Mouse (Mus musculus): ENCODE results near the gene Pdcd11.

Pdcd11 gene

GRCm38 (mm10) chr19:47090550-47091156 lies at the start of gene Pdcd11, which contains the start of gene Usmg5:
Gene Pdcd11 (plus strand): TSS chr19:47090768.
Gene Usmg5 (minus strand): TSS chr19:47090647.
- peak; percentile 98 for DNase-seq (ENCODE audit: low read depth, low spot score)

GRCm38 (mm10) chr19:47043608-47044007 lies 47.0 kb upstream of the Pdcd11 start:
- DNase-seq (ENCODE audit: low read depth, low spot score), result peak; percentile 38

GRCm38 (mm10) chr19:47046343-47046742 lies 44.2 kb upstream of the Pdcd11 start:
- DNase-seq (ENCODE audit: low read depth, low spot score), result peak; percentile 55

- peak; percentile 91 for DNase-seq (ENCODE audit: low read depth, low spot score)
These were observed 43.2 kb upstream of the Pdcd11 start for GRCm38 (mm10) chr19:47047236-47047833.

- DNase-seq (ENCODE audit: low read depth, low spot score), result peak; percentile 67
These were observed 41.5 kb upstream of the Pdcd11 start for GRCm38 (mm10) chr19:47049061-47049460.

- DNase-seq (ENCODE audit: low read depth, low spot score), result no peak
These were observed 40.7 kb upstream of the Pdcd11 start for GRCm38 (mm10) chr19:47049840-47050239.

- DNase-seq (ENCODE audit: low read depth, low spot score), result peak; percentile 96
These were observed 40.1 kb upstream of the Pdcd11 start, which contains the start of gene Pcgf6 for GRCm38 (mm10) chr19:47050271-47051032. Gene Pcgf6 (minus strand): TSS chr19:47050906.

GRCm38 (mm10) chr19:47052927-47053326 lies 37.6 kb upstream of the Pdcd11 start:
- no peak for DNase-seq (ENCODE audit: low read depth, low spot score)

GRCm38 (mm10) chr19:47053471-47053870 lies 37.1 kb upstream of the Pdcd11 start:
- DNase-seq (ENCODE audit: low read depth, low spot score), result no peak

- DNase-seq (ENCODE audit: low read depth, low spot score), result no peak
These were observed 32.9 kb upstream of the Pdcd11 start for GRCm38 (mm10) chr19:47057684-47058083.

GRCm38 (mm10) chr19:47065860-47066259 lies 24.7 kb upstream of the Pdcd11 start:
- DNase-seq (ENCODE audit: low read depth, low spot score), result no peak

- peak; percentile 98 for DNase-seq (ENCODE audit: low read depth, low spot score)
These were observed 23.3 kb upstream of the Pdcd11 start, which contains the start of gene Taf5 for GRCm38 (mm10) chr19:47067096-47067882. Gene Taf5 (plus strand): TSS chr19:47067746.

GRCm38 (mm10) chr19:47067924-47068611 lies 22.5 kb upstream of the Pdcd11 start:
- peak; percentile 88 for DNase-seq (ENCODE audit: low read depth, low spot score)

- no peak for DNase-seq (ENCODE audit: low read depth, low spot score)
These were observed 2.3 kb upstream of the Pdcd11 start for GRCm38 (mm10) chr19:47088226-47088625.

GRCm38 (mm10) chr19:47089718-47090525 lies 646 bp upstream of the Pdcd11 start:
- peak; percentile 9 for DNase-seq (ENCODE audit: low read depth, low spot score)

- DNase-seq (ENCODE audit: low read depth, low spot score), result no peak
These were observed 10.5 kb downstream of the Pdcd11 start for GRCm38 (mm10) chr19:47101080-47101479.

- DNase-seq (ENCODE audit: low read depth, low spot score), result no peak
These were observed 14.2 kb downstream of the Pdcd11 start for GRCm38 (mm10) chr19:47104641-47105271.

GRCm38 (mm10) chr19:47118634-47119033 lies 28.1 kb downstream of the Pdcd11 start:
- DNase-seq (ENCODE audit: low read depth, low spot score), result no peak

- peak; percentile 68 for DNase-seq (ENCODE audit: low read depth, low spot score)
These were observed 30.5 kb downstream of the Pdcd11 start for GRCm38 (mm10) chr19:47121054-47121453.

- peak; percentile 69 for DNase-seq (ENCODE audit: low read depth, low spot score)
These were observed 32.2 kb downstream of the Pdcd11 start for GRCm38 (mm10) chr19:47122802-47123201.
